Mouse (Mus musculus) urinary bladder, postnatal 14 days (tissue): Measurements from ENCODE around the gene Sln.
A peak's percentile ranks its signal among the peaks of the same experiment; 100 is the strongest.

ENCODE experiments used
- DNase-seq: peaks from one replicate; pipeline ENCODE4 v3.0.0; 2021; ENCODE audit warnings: low spot score

The Sln gene

DNA sequence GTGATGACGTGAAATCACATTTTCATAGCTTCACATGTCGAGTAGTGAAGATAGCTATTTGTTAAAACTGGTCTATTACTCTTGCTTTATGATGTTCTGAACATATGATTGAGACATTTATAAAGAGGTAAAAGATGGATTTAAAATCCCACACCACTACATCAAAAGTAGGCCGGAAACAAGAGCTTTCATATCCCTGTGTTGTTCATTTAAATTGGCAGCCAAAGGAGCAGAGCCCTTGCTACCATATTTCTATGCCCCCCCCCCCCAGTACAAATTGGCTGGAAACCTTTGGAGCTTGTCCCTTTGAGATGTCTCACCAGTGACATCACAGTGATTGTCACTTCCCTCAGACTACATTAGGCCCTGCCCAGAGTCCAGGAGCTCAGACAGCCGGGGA lies at the start of gene Sln:
Gene Sln (plus strand): TSS at position 301 of the 400 bp plus-strand sequence.
- no peak for DNase-seq

DNA sequence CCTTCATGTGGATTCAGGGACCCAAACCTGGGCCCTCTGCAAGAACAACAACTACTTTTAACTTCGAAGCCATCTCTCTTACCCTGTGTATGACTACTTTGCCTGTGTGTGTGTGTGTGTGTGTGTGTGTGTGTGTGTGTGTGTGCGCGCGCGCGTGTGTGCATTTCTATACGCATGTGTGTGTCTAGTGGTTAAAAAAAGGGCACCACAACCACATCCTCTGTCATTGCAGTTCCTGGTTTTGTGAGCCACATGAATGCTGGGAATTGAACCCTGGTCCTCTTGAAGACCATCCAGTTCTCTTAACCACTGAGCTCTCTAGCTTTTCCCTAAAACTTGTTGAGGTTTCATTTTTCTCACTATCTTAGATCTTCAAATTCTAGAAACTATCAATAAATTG lies 47.0 kb upstream of the Sln start:
- DNase-seq = no peak

DNA sequence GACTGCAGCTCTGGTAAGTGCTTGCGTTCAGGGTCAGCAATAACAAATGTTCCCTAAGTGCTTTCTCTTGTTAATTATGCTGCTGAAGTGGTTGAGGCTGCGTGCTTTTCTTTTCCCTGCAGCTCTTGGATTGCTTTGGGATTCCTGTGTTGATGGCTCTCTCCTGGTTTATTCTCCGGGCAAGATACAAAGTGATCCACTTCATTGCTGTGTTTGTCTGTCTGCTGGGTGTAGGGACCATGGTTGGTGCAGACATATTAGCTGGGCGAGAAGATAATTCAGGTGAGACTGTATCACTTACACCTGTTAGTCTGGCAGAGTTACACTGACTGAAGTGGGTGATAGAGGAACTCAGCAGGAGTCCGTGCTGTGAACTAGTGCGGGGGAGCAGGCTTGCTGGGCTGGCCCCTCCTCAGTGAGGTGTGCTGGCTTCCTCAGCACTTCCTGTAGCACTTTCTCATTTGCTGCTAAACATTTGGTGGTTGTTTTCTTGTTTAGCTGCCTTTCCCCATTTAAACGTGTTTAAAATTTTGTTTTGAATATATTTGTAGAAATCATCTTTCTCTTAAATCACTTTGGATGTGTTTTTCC lies 43.4 kb upstream of the Sln start:
- no peak for DNase-seq

DNA sequence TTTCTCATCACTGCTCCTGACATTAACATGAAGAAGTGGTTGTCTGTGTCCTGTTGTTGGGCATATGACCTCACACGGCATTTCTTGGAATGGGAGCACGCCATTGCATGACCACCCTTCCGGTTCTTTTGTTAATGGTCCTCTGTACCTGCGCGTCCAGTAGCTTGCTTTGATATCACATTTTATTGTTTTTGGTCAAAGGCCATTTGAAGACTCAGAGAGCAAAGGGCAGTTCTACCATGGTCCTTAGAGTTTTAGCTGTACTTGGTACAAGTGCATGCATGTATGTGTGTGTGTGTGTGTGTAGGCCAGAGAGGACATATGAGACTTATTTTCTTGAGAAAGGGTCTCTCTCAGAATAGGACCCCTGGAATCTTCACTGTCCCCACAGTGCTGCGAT lies 36.5 kb upstream of the Sln start:
- DNase-seq = no peak

DNA sequence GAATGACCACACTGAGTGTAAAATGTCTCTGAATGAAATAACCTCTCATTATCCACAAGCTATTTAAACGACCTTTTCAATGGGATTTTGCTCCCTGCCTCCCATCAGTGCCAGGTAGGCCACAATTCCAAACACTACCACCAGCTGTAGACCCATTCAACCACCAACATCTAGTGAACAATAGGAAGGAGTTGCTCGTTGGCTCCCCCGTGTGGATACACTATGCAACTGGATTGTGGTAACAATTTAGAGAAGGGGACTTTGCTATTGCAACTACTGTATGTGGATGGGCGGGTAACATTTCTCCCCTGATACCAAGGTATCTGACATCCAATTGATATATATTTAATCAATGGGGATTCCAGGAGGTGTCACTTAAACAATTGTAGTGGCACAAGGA lies 31.2 kb upstream of the Sln start:
- DNase-seq = peak; percentile 64

GRCm38 (mm10) chr9:53825318-53825717 lies 24.6 kb upstream of the Sln start:
- DNase-seq = no peak

DNA sequence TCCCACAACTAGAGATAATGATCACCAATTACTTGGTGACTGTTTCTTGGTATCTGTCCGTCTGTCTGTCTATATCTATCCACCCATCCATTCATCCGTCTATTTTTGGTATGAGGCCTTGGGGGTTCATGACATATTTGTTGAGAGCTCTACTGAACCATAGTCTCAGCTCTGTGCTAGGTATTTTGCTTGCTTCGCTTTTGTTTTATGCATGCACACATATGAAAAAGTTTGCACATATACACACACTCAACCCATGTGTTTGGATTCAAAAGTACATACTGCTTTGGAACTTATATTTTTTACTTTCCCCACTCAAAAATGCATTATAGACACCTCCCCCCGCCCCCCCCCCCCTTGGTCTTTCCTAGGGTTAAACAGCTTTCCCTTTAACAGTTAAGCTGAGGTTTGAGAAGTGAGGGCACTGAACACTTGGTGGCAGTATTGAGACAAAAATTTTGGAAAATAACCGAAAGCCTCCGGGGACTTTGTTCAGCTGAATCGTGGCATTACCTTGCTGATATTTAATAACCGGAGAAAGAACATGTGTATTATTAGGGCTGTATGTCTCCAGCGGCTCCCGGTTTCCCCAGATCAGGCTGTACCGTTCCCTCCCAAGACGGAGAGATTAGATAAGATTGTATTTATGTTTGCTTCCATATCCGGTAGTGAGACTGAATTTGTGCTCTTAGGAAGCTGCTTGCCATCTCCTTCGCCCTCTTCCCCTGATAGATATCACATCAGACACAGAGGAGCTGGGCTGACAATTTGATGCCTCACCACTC lies 20.7 kb upstream of the Sln start:
- DNase-seq = peak; percentile 26

DNA sequence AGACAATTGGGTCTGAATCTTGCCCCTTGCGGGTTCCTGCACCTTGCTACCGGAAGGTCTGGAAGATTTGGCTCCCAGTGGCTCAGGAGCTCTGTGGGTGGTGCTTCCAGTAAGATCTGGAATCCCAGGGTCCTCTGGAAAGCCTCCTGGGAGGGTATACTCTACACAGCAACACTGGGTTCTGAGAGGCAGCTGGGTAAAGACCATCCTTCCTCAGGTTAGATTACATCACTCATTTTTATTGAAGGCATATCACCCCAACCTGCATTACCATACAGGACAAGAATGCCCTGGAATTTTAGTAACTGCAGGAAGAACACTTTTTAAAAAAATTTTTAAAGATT lies 20.1 kb upstream of the Sln start:
- no peak for DNase-seq

DNA sequence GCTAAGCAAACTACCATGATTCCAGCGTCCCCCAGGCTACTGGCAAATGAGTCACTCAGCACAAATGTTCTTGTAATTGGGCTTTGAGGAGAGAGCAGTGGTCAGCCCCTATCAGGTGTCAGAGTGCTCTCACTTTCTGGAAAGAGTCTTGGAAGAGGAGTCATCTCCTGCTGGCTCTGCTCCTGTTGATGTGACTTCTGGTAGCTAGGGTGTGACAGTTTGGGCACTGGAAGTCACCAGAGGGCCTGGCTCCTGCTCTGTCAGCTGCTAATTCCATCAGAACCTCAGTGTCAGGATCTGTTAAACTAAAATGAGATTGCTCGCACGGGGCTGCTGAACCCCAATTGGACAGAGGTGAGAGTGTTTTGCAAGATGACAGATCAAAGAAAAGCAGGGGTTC lies 14.9 kb upstream of the Sln start:
- DNase-seq = no peak

DNA sequence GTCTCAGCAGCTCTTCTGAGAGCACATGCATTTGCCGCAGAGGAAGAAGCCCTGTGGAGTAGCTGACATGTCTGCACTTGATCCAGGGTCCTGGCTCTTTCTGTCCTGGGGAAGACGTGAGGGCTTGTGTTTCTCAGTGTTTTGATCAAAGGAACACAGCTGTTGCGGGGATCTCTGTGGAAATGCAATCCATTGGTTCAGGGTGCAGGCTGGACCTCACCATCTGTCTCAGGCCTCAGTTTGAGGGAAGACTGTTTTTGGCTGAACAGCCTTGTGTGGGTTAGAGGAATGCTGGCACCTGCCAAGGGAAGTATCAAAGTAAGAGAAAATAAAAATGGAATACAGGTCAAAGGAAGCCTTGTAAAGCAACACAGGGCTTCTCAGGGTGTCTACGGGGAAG lies 14.0 kb upstream of the Sln start:
- DNase-seq = no peak

- DNase-seq = no peak
Observed at GRCm38 (mm10) chr9:53838816-53839215, 11.1 kb upstream of the Sln start.

- DNase-seq = no peak
Observed at GRCm38 (mm10) chr9:53848548-53848947, 1.4 kb upstream of the Sln start.

GRCm38 (mm10) chr9:53852158-53852557 lies 2.2 kb downstream of the Sln start:
- no peak for DNase-seq

DNA sequence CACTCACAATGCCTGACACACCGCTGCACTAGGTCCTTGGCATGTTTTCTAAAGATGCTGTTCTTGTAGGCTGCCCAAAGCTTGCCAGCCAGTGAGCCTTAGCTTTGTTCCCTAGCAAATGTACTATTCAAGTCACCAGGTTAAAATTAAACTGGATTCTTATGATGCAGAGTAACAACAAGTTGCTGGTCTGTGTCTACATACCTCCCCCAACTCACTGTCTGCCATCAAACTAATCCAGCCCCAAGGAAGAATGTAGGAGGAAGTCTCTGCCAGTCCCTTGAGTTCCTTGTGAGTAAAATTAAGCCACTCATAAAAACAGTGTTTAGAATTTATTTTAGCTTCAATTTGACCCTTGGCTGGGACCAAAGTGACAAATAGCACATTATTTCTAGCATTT lies 3.7 kb downstream of the Sln start:
- DNase-seq = no peak

GRCm38 (mm10) chr9:53854525-53854924 lies 4.6 kb downstream of the Sln start:
- DNase-seq = no peak

DNA sequence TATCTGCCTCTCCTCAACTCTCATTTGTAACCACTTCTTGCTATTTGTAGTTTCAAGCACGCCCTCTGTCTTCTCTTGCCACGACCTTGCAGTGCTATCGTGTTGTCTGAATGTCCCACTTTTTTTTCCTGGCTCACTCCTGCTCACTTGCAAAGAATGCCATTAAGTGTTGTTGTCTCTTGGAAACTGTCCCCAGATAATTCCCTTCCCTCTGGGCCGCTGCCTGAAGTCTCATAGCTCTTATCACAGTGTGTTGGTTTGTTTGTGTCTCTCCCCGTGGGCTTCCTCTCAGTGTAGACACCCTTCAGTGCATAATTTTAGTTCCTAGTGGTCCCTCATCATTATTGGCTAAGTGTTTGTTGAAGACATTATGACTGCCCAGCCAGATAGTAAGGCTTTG lies 7.9 kb downstream of the Sln start:
- DNase-seq = no peak

DNA sequence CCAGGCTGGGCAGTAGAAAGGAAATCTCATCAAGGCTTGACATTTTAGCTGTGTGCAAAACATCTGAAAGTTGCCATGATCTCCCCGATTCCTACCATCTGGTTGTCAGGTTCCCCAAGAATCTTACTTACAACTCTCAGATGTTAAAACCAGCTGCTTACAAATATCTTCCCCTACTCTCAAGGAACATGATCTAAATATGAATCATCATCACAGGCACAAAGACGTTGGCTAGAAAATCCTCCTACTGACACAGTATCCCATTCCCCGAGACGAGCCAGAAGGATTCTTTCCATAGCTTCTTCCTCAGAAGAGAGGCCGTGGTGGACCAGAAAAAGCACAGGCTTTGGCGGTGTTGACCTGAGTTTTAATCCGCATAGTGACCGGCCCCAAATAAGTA lies 23.3 kb downstream of the Sln start:
- no peak for DNase-seq

- no peak for DNase-seq
Observed at GRCm38 (mm10) chr9:53877423-53877822, 27.5 kb downstream of the Sln start.

DNA sequence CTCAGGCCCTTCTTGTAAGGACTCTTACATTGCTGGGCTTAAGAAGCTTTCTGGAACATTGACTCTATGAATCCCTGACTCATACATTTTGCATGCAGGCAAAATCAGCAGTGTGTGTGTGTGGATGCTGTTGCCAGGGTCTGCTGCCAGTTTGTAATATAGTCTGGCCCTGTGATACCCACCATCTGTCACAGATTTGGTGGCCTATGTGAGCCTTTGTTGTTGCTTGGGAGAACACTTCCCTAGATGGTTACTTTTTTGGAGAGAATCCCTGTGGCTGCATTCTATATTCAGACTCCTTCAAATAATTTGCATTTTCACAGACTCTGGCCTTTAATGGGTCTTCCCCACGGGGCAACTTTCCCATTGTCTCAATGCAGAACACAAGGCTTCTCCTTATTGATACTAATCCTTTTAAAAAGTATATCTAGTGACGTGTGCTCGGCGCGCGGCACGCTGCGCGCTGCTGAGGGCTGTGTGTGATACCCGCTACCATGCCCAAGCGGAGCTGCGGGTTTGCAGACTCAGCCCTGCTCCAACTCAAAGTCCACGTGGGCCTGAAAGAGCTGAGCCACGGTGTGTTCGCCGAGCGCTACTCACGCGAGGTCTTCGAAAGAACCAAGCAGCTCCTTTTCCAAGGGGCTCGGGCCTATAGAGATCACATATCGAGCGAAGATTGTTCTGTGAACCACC lies 33.8 kb downstream of the Sln start:
- DNase-seq = no peak

DNA sequence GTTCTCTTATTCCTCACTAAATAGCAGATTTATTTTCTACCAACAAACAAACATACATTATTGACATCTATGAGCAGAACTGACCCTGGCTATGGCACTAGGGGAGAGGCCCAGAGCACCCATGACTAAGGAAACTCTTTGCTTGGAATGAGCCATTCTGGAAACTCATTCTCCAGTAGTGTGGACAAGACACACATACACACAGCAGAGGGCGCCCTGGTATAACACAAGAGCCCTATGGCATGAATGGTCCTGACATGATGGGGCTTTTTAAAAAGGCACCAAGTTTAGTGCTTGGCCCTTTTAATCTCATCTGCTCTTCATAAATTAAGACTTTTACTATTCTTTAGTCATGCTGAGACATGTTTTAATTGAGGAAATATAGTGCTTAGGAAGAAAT lies 40.1 kb downstream of the Sln start:
- DNase-seq = peak; percentile 29

GRCm38 (mm10) chr9:53895827-53896226 lies 45.9 kb downstream of the Sln start:
- no peak for DNase-seq

DNA sequence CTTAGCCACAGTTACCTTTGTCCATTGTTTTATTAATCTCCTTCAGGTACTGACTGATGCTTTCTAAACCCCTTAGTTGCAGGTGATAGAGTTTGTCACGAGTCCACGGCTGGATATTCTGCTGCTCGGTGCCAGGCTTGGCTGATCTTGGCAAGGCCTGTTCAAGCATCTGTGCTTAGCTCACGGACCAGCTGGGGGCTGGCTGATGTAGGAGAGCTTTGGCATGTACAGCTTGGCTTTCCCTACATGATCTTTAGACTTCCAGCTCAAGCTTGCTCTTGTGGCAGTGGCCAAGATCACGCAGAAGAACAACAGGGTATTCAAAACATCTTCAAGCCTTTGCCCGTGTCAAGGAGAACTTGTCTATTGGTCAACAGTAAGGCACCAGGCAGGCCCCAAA lies 49.9 kb downstream of the Sln start:
- DNase-seq = no peak

DNA sequence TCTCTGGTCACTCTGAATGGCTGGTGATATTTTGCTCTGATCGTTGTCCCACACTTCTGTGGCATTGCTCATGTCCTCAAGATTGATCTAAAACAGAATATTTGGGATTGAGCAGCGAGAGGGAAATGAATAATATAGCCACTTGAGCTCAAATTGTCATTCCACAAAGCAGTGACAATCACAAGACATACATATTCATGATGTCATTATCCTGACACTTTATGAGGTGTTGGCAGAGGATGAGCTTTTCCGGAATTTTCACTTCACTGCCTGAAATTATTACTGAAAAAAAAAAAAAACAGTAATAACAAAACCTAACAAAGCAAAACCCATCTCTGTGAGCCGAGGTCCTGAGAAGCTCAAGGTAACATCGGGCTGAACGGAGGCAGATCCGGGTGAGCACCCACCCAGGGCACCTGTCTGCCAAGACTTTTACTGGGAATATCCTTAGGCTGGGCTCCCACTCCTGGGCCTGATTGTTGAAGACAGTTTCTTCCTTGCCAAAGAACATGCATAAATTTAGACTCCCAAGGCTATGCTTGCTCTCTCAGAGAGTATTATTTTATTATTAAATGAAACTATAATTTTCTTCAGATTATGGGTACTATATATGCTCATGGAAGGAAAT lies 53.4 kb downstream of the Sln start:
- no peak for DNase-seq
